In the genomic region with DNA sequence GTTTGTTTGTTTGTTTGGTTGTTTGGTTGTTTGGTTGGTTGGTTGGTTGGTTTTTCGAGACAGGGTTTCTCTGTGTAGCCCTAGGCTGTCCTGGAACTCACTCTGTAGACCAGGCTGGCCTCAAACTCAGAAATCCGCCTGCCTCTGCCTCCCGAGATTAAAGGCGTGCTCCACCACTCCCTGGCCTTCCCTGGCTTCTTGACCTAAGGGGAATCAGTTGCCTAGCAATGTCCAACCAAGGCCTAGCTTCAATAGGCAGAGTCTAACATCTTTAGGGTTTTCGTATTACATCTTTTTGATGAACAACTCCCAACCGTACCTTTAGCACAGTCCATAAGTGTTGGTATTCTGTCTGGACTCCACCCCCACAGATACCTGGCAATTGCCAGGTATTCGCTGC, we compare ENCODE assay signal across 10 mouse cellular contexts. TPM values are rescaled to one million over a fixed set of nuclear protein-coding genes. Genes with fewer than 3 reads are reported as not detected.
DNase-seq lines count a peak whose midpoint lies in the region; ATAC-seq and TF ChIP-seq lines count a peak whose summit lies in the region.
"Not testable (repeated sequence)": the region's sequence is repeated elsewhere in the genome, so short reads cannot be mapped to it uniquely, and the experiment has no call there.
"Had no signal": no experiment of that assay in that cellular context is flagged by ENCODE, and none has a peak within 500 bp of the region (broad histone marks: within the 10 kb centered on the region; RNA-seq: fewer than 3 reads in every experiment).

No protein-coding gene starts in this region.

- not testable (repeated sequence) for H3K9me3 ChIP-seq in forebrain, embryonic 16.5 days (ENCODE audit: control insufficient read depth, low read length); hindbrain, embryonic 11.5 days (ENCODE audit: control insufficient read depth, low read length); kidney, embryonic 14.5 days (ENCODE audit: control insufficient read depth, low read length); liver, embryonic 13.5 days (replicated peaks); midbrain, embryonic 13.5 days; stomach, embryonic 15.5 days

- peak; percentile 11 for DNase-seq in CD4-positive helper T cell, adult 2 months (ENCODE audit: low read depth, low spot score)
- DNase-seq in hindbrain, embryonic 11.5 days (ENCODE audit: low spot score); liver, embryonic 13.5 days: not testable (repeated sequence)

- not testable (repeated sequence) for H3K36me3 ChIP-seq in forebrain, embryonic 16.5 days (ENCODE audit: control insufficient read depth, insufficient read depth); hindbrain, embryonic 11.5 days (ENCODE audit: control insufficient read depth, insufficient read depth, low read length)
- peaks cover 12% of the 10 kb centered on the region for H3K36me3 ChIP-seq in kidney, embryonic 14.5 days (ENCODE audit: control insufficient read depth, insufficient read depth, low read length)
- peaks cover 29% of the 10 kb centered on the region for H3K36me3 ChIP-seq in liver, embryonic 13.5 days
- H3K36me3 ChIP-seq in midbrain, embryonic 13.5 days: peaks cover 18% of the 10 kb centered on the region
- peaks cover 14% of the 10 kb centered on the region; the same call in 1 of the 2 replicates for H3K36me3 ChIP-seq in stomach, embryonic 15.5 days

- H3K9ac ChIP-seq in forebrain, embryonic 16.5 days (replicated peaks; ENCODE audit: low read depth, low read length); hindbrain, embryonic 11.5 days (ENCODE audit: low read depth, low read length); kidney, embryonic 14.5 days (ENCODE audit: low read depth, low read length); midbrain, embryonic 13.5 days (replicated peaks); stomach, embryonic 15.5 days: not testable (repeated sequence)
- H3K9ac ChIP-seq in liver, embryonic 13.5 days: peak overlapping the region; percentile 88; the same call in 1 of the 2 replicates

- not testable (repeated sequence) for TF ChIP-seq POLR2A in cortical plate, adult 2 months (IDR thresholded peaks at IDR 0.05; ENCODE audit: extremely low read depth, insufficient read depth, low read length)

- H3K4me3 ChIP-seq in cortical plate, adult 2 months (ENCODE audit: insufficient read depth, low read length): peak overlapping the region; percentile 61; the same call in 1 of the 2 replicates
- peak overlapping the region; percentile 93 for H3K4me3 ChIP-seq in forebrain, embryonic 16.5 days (replicated peaks; ENCODE audit: low read length)
- H3K4me3 ChIP-seq in hindbrain, embryonic 11.5 days (ENCODE audit: low read depth, low read length): not testable (repeated sequence)
- H3K4me3 ChIP-seq in kidney, embryonic 14.5 days (ENCODE audit: low read length): peak overlapping the region; percentile 88; the same call in 1 of the 2 replicates
- peak overlapping the region; percentile 96 for H3K4me3 ChIP-seq in liver, embryonic 13.5 days (replicated peaks)
- H3K4me3 ChIP-seq in midbrain, embryonic 13.5 days (replicated peaks): peak overlapping the region; percentile 81
- H3K4me3 ChIP-seq in stomach, embryonic 15.5 days (replicated peaks): peak overlapping the region; percentile 95

- not testable (repeated sequence) for H3K4me1 ChIP-seq in cortical plate, adult 2 months (ENCODE audit: control insufficient read depth, insufficient read depth, low read length); forebrain, embryonic 16.5 days (replicated peaks; ENCODE audit: control insufficient read depth, insufficient read depth, low read length); hindbrain, embryonic 11.5 days (replicated peaks; ENCODE audit: control insufficient read depth, insufficient read depth, low read length); kidney, embryonic 14.5 days (ENCODE audit: control insufficient read depth, insufficient read depth, low read length); midbrain, embryonic 13.5 days (replicated peaks); stomach, embryonic 15.5 days
- H3K4me1 ChIP-seq in liver, embryonic 13.5 days (replicated peaks): peaks cover 12% of the 10 kb centered on the region

- 90% methylated on average over 7 of the region's 7 CpGs for WGBS in forebrain, embryonic 16.5 days
- 84% methylated on average over 7 of the region's 7 CpGs for WGBS in hindbrain, embryonic 11.5 days
- WGBS in kidney, embryonic 14.5 days: 87% methylated on average over 7 of the region's 7 CpGs
- whole genome bisulfite sequencing in liver, embryonic 13.5 days (ENCODE audit: insufficient replicate concordance): 75% methylated on average over 7 of the region's 7 CpGs
- 82% methylated on average over 7 of the region's 7 CpGs for WGBS in midbrain, embryonic 13.5 days
- WGBS in stomach, embryonic 15.5 days: 89% methylated on average over 7 of the region's 7 CpGs

- not testable (repeated sequence) for TF ChIP-seq CTCF in cortical plate, adult 2 months (IDR thresholded peaks at IDR 0.05; ENCODE audit: extremely low read depth, insufficient read depth, low read length)

- not testable (repeated sequence) for H3K27ac ChIP-seq in cortical plate, adult 2 months (ENCODE audit: insufficient read depth, low read length); forebrain, embryonic 16.5 days (ENCODE audit: low read length); hindbrain, embryonic 11.5 days (ENCODE audit: low read depth, low read length); kidney, embryonic 14.5 days (ENCODE audit: low read depth, low read length); liver, embryonic 13.5 days; midbrain, embryonic 13.5 days; stomach, embryonic 15.5 days

- H3K4me2 ChIP-seq in forebrain, embryonic 16.5 days (ENCODE audit: low read length): peak overlapping the region; percentile 82
- H3K4me2 ChIP-seq in hindbrain, embryonic 11.5 days (replicated peaks; ENCODE audit: low read depth, low read length): not testable (repeated sequence)
- peak overlapping the region; percentile 70 for H3K4me2 ChIP-seq in kidney, embryonic 14.5 days (replicated peaks; ENCODE audit: low read depth, low read length)
- H3K4me2 ChIP-seq in liver, embryonic 13.5 days: peak overlapping the region; percentile 73
- peak overlapping the region; percentile 64 for H3K4me2 ChIP-seq in midbrain, embryonic 13.5 days (replicated peaks)
- peak overlapping the region; percentile 66 for H3K4me2 ChIP-seq in stomach, embryonic 15.5 days

- ATAC-seq in forebrain, embryonic 16.5 days; kidney, embryonic 14.5 days (ENCODE audit: low FRiP score, low TSS enrichment); liver, embryonic 13.5 days (ENCODE audit: low read depth); stomach, embryonic 15.5 days (ENCODE audit: insufficient read depth, low FRiP score, low read depth): not testable (repeated sequence)
- 0 out of 2 replicates have a peak, but pooled peaks have one; percentile 31 for ATAC-seq in hindbrain, embryonic 11.5 days (ENCODE audit: low FRiP score)
- ATAC-seq in midbrain, embryonic 13.5 days: peak; percentile 46

- H3K27me3 ChIP-seq in forebrain, embryonic 16.5 days (replicated peaks; ENCODE audit: control insufficient read depth, insufficient read depth, low read length); hindbrain, embryonic 11.5 days (ENCODE audit: control insufficient read depth, insufficient read depth, low read length); kidney, embryonic 14.5 days (ENCODE audit: control insufficient read depth, insufficient read depth, low read length); liver, embryonic 13.5 days; midbrain, embryonic 13.5 days; stomach, embryonic 15.5 days (replicated peaks): not testable (repeated sequence)

RNA-seq across cellular contexts. Expression of a gene that starts 0.5 kb away (rescaled TPM):
- 22.9 and 23.5 TPM in 2 replicates for polyA plus RNA-seq in cortical plate, adult 2 months (2012; rRNA removed)
- polyA plus RNA-seq in forebrain, embryonic 16.5 days (2015; fragmentation: Nextera tagmentation; extraction: Ambion mirVana): 30.5 and 40.3 TPM in 2 replicates
- 76.2 and 78.6 TPM in 2 replicates for polyA plus RNA-seq in hindbrain, embryonic 11.5 days (2014; fragmentation: Nextera tagmentation; extraction: Ambion mirVana)
- polyA plus RNA-seq in kidney, embryonic 14.5 days (2014; fragmentation: Nextera tagmentation; extraction: Ambion mirVana): 62.5 and 73.4 TPM in 2 replicates
- 54.5 and 57.5 TPM in 2 replicates for polyA plus RNA-seq in liver, embryonic 13.5 days (2015; fragmentation: Nextera tagmentation; extraction: Ambion mirVana)
- polyA plus RNA-seq in midbrain, embryonic 13.5 days (2015; fragmentation: Nextera tagmentation; extraction: Ambion mirVana): 38.0 and 46.7 TPM in 2 replicates
- 74.1 and 75.3 TPM in 2 replicates for polyA plus RNA-seq in stomach, embryonic 15.5 days (2015; fragmentation: Nextera tagmentation; extraction: Ambion mirVana)

RNA-seq across cellular contexts. Expression of a gene that starts 15.7 kb away (rescaled TPM):
- not detected in 2 replicates for polyA plus RNA-seq in cortical plate, adult 2 months (2012; rRNA removed)
- polyA plus RNA-seq in forebrain, embryonic 16.5 days (2015; fragmentation: Nextera tagmentation; extraction: Ambion mirVana): not detected in 2 replicates
- not detected in 2 replicates for polyA plus RNA-seq in hindbrain, embryonic 11.5 days (2014; fragmentation: Nextera tagmentation; extraction: Ambion mirVana)
- polyA plus RNA-seq in kidney, embryonic 14.5 days (2014; fragmentation: Nextera tagmentation; extraction: Ambion mirVana): not detected in 2 replicates
- polyA plus RNA-seq in liver, embryonic 13.5 days (2015; fragmentation: Nextera tagmentation; extraction: Ambion mirVana): not detected in 2 replicates
- polyA plus RNA-seq in midbrain, embryonic 13.5 days (2015; fragmentation: Nextera tagmentation; extraction: Ambion mirVana): not detected in 2 replicates
- polyA plus RNA-seq in stomach, embryonic 15.5 days (2015; fragmentation: Nextera tagmentation; extraction: Ambion mirVana): not detected in 2 replicates
- polyA plus RNA-seq: large intestine, adult 2 months; thymus, postnatal 0 days had no signal
